Mouse (Mus musculus) spleen, adult 2 months (tissue): ENCODE data around the gene Fkbp14.

Source experiments
- CTCF ChIP-seq: fragments of 200-500 bp; IDR thresholded peaks from 2 replicates; pipeline ENCODE4 v1.5.1; 2011; ENCODE audit warnings: mild to moderate bottlenecking, inconsistent platforms; ENCODE audit not compliant: insufficient read depth, insufficient read length, insufficient replicate concordance; ENCODE audit errors: extremely low read depth
- POLR2A ChIP-seq: fragments of 200-500 bp; IDR thresholded peaks from 2 replicates; pipeline ENCODE4 v1.6.1; 2011; ENCODE audit warnings: low read depth, low read length, inconsistent platforms

- no peak for TF ChIP-seq POLR2A
- no peak for TF ChIP-seq CTCF
Observed at GRCm38 (mm10) chr6:54565665-54566545, 31.2 kb downstream of the Fkbp14 start, which contains the start of gene Scrn1.
